Mouse (Mus musculus) cortical plate, adult 2 months (tissue): ENCODE results near the gene Zgpat. TPM values are rescaled to one million over a fixed set of nuclear protein-coding genes. Genes with fewer than 3 reads are reported as not detected.

ENCODE experiments used
- H3K27ac ChIP-seq: fragments of 200-500 bp; 2 replicates; pipeline ENCODE4 v1.5.1; 2012; ENCODE audit warnings: low read length, control low read depth, inconsistent platforms; ENCODE audit not compliant: insufficient read depth
- H3K4me1 ChIP-seq: fragments of 200-500 bp; 2 replicates; pipeline ENCODE4 v1.6.1; 2011; ENCODE audit warnings: low read length; ENCODE audit not compliant: control insufficient read depth, insufficient read depth
- H3K4me3 ChIP-seq: fragments of 200-500 bp; 2 replicates; pipeline ENCODE4 v1.5.1; 2011; ENCODE audit warnings: mild to moderate bottlenecking, low read length, control low read depth; ENCODE audit not compliant: insufficient read depth
- CTCF ChIP-seq: fragments of 200-500 bp; IDR thresholded peaks from 2 replicates; pipeline ENCODE4 v1.5.1; 2011; ENCODE audit warnings: mild to moderate bottlenecking, control low read depth, low read length; ENCODE audit not compliant: insufficient read depth; ENCODE audit errors: extremely low read depth
- POLR2A ChIP-seq: fragments of 200-500 bp; IDR thresholded peaks from 2 replicates; pipeline ENCODE4 v1.6.1; 2011; ENCODE audit warnings: mild to moderate bottlenecking, low read length, control low read depth; ENCODE audit not compliant: insufficient read depth; ENCODE audit errors: extremely low read depth
- polyA plus RNA-seq: library from polyadenylated mRNA; depleted of rRNA; stranded (reverse); fragments of >200 nt; gene quantifications from 2 replicates; pipeline ENCODE4 v1.2.3, GENCODE M21; 2012; rRNA removed

Gene Zgpat
- polyA plus RNA-seq, 1 experiment: 89.3 TPM

DNA sequence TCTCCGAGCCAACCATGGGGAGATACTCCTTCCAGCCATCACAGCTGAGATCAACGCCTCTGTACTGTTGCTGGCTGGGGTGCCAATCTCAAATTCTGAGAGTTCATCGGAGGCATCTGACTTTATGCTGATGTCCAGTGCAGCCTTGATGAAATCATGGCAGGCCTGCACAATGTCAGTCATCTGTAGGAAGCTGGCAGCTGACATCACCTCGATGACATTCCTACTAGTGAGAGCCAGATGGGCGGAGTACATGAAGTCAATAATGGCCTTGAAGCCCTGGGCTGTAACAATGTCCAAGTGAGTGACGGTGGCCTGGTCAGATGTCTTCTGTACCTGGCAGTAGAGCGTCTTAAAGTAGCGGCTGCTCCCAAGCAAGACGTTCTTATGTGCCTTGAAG lies 59.1 kb downstream of the Zgpat start:
- H3K4me3 ChIP-seq: no peak overlapping the region
- H3K27ac ChIP-seq: no peak overlapping the region
- TF ChIP-seq CTCF (no peak), POLR2A (no peak)
- H3K4me1 ChIP-seq: peaks cover 13% of the 10 kb centered on the region

Other genes starting within 250 kb of the Zgpat start
- gene Kcnq2, start 229.6 kb upstream of the Zgpat start, polyA plus RNA-seq: 171 and 180 TPM in 2 replicates
- 1,125 and 1,195 TPM in 2 replicates for gene Eef1a2, start 207.9 kb upstream of the Zgpat start, polyA plus RNA-seq
- 115 and 128 TPM in 2 replicates for gene Ppdpf, start 177.7 kb upstream of the Zgpat start, polyA plus RNA-seq
- gene Ptk6, start 162.1 kb upstream of the Zgpat start, polyA plus RNA-seq: 0.04 and 0.10 TPM in 2 replicates
- gene Srms, start 151.7 kb upstream of the Zgpat start, polyA plus RNA-seq: 0.50 and 0.53 TPM in 2 replicates
- gene Fndc11, start 144.9 kb upstream of the Zgpat start, polyA plus RNA-seq: 0.13 TPM in 1 of 2 replicates, not detected in the other
- gene Helz2, start 122.9 kb upstream of the Zgpat start, polyA plus RNA-seq: 3.4 TPM in 2 replicates
- gene Gmeb2, start 76.9 kb upstream of the Zgpat start, polyA plus RNA-seq: 22.8 and 23.4 TPM in 2 replicates
- gene Stmn3, start 50.4 kb upstream of the Zgpat start, polyA plus RNA-seq: 777 and 783 TPM in 2 replicates
- 55.5 and 62.0 TPM in 2 replicates for gene Rtel1, start 45.2 kb upstream of the Zgpat start, polyA plus RNA-seq
- gene Arfrp1, start 476 bp downstream of the Zgpat start, polyA plus RNA-seq: 70.9 and 72.7 TPM in 2 replicates
- 66.5 and 71.4 TPM in 2 replicates for gene Lime1, start 15.2 kb downstream of the Zgpat start, polyA plus RNA-seq
- 7.5 TPM in 2 replicates for gene Zbtb46, start 94.5 kb downstream of the Zgpat start, polyA plus RNA-seq
- gene Abhd16b, start 128.3 kb downstream of the Zgpat start, polyA plus RNA-seq: not detected in 2 replicates
- 112 and 120 TPM in 2 replicates for gene Tpd52l2, start 132.2 kb downstream of the Zgpat start, polyA plus RNA-seq
- 167 and 177 TPM in 2 replicates for gene Dnajc5, start 155.6 kb downstream of the Zgpat start, polyA plus RNA-seq
- 120 and 138 TPM in 2 replicates for gene Uckl1, start 220.0 kb downstream of the Zgpat start, polyA plus RNA-seq
- 34.7 and 35.6 TPM in 2 replicates for gene Prpf6, start 226.9 kb downstream of the Zgpat start, polyA plus RNA-seq
- gene Zfp512b, start 227.9 kb downstream of the Zgpat start, polyA plus RNA-seq: 64.1 and 76.1 TPM in 2 replicates
- 38.6 and 40.9 TPM in 2 replicates for gene Samd10, start 234.3 kb downstream of the Zgpat start, polyA plus RNA-seq